Mouse (Mus musculus) erythroblast, embryonic 14.5 days (primary cell): ENCODE results near the gene Abr.

Experiments used
- GATA1 ChIP-seq: IDR thresholded peaks from 2 replicates; pipeline ENCODE4 v1.6.1; 2012; ENCODE audit warnings: low read length, inconsistent platforms, mixed read lengths
- TAL1 ChIP-seq: IDR thresholded peaks from 3 replicates; pipeline ENCODE4 v1.6.1; 2012; ENCODE audit warnings: low read length, inconsistent platforms, mixed read lengths

DNA sequence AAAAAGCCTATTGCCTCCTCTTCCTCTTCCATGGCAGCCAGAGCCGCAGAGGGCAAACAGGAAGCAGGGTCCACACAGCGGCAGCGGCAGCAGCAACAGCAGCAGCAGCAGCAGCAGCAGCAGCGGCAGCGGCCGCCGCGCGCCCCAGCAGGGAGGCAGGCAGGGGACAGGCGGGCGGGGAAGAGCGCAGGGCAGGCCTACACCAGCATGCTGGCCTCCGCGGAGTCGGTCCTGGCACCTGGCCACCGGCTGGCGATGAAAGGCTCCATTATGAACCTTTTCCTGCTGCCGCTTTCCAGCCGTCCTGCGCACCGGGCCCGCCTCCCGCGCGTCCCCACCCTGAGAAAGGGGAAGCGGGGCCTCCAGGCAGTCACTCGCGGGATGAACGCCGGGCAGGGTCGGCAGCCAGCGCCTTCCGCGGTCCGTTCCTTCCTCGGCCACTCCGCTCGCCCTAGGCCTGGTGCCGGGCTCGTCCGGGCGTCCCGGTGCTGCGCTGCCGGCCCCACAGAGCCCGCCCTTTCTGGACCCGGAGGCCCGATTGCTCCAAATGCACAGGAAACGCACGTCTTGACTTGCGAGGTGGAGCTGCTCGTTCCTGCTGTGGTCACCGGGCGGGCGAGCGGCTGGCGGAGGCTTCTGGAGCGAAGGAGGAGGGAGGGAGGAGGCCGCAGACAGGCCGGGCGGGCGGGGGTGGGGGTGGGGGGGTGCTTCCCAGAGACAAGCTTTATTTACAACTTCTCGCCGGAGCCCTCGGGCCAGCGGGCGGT lies 127.6 kb downstream of the Abr start:
- TF ChIP-seq GATA1 (no peak), TAL1 (no peak)
